Mouse (Mus musculus) E14TG2a.4 (cell line): ENCODE results near the gene Ssh1.

Experiments
- H3K27me3 ChIP-seq: 2 replicates; pipeline ENCODE4 v1.6.1; 2014; ENCODE audit warnings: low read length, control low read depth; ENCODE audit not compliant: insufficient read depth
- H3K36me3 ChIP-seq: 2 replicates; pipeline ENCODE4 v1.6.1; 2014; ENCODE audit warnings: low read length, control low read depth; ENCODE audit not compliant: insufficient read depth
- H3K4me1 ChIP-seq: replicated peaks from 2 replicates; pipeline ENCODE4 v1.6.1; 2014; ENCODE audit warnings: low read depth, low read length, control low read depth
- H3K4me3 ChIP-seq: replicated peaks from 2 replicates; pipeline ENCODE4 v1.5.1; 2014; ENCODE audit warnings: mild to moderate bottlenecking, low read length
- H3K9me3 ChIP-seq: 2 replicates; pipeline ENCODE4 v1.6.1; 2014; ENCODE audit warnings: low read length, control low read depth
- CTCF ChIP-seq: conservative IDR thresholded peaks from 2 replicates; pipeline ENCODE4 v1.5.1; 2014; ENCODE audit warnings: low read length
- NANOG ChIP-seq: IDR thresholded peaks from 2 replicates; pipeline ENCODE4 v1.6.1; 2014; ENCODE audit warnings: borderline replicate concordance, low read length, mixed read lengths
- POU5F1 ChIP-seq: IDR thresholded peaks from 2 replicates; pipeline ENCODE4 v1.6.1; 2014; ENCODE audit warnings: low read length, borderline replicate concordance

Gene Ssh1

GRCm38 (mm10) chr5:113933889-113934288 lies 59.8 kb downstream of the Ssh1 start:
- Histone ChIP-seq H3K36me3 (no peaks in the 10 kb centered on the region), H3K4me1 (peaks cover 66% of the 10 kb centered on the region), H3K27me3 (no peaks in the 10 kb centered on the region), H3K4me3 (no peak overlapping the region), H3K9me3 (no peaks in the 10 kb centered on the region)
- TF ChIP-seq CTCF (no peak), POU5F1 (no peak), NANOG (no peak)

GRCm38 (mm10) chr5:113933480-113933879 lies 60.2 kb downstream of the Ssh1 start:
- Histone ChIP-seq H3K4me1 (peaks cover 64% of the 10 kb centered on the region), H3K9me3 (no peaks in the 10 kb centered on the region), H3K4me3 (no peak overlapping the region), H3K36me3 (no peaks in the 10 kb centered on the region), H3K27me3 (no peaks in the 10 kb centered on the region)
- no peak for TF ChIP-seq NANOG
- TF ChIP-seq CTCF = 0 out of 2 replicates have a peak, but pooled peaks have one; percentile 4
- TF ChIP-seq POU5F1 = no peak

- H3K4me3 ChIP-seq = no peak overlapping the region
- H3K36me3 ChIP-seq = no peaks in the 10 kb centered on the region
- H3K27me3 ChIP-seq = no peaks in the 10 kb centered on the region
- TF ChIP-seq NANOG = no peak
- TF ChIP-seq POU5F1 = no peak
- peaks cover 9% of the 10 kb centered on the region for H3K9me3 ChIP-seq
- peaks cover 52% of the 10 kb centered on the region for H3K4me1 ChIP-seq
These were observed 61.4 kb downstream of the Ssh1 start for GRCm38 (mm10) chr5:113932310-113932709.

- H3K27me3 ChIP-seq = no peaks in the 10 kb centered on the region
- no peaks in the 10 kb centered on the region for H3K36me3 ChIP-seq
- TF ChIP-seq POU5F1 (no peak), CTCF (no peak), NANOG (no peak)
- H3K4me3 ChIP-seq = peak overlapping the region; percentile 64
- peaks cover 9% of the 10 kb centered on the region for H3K9me3 ChIP-seq
- H3K4me1 ChIP-seq = peaks cover 49% of the 10 kb centered on the region
These were observed 62.8 kb downstream of the Ssh1 start for GRCm38 (mm10) chr5:113930648-113931609.

- Histone ChIP-seq H3K4me1 (peaks cover 55% of the 10 kb centered on the region), H3K4me3 (no peak overlapping the region; the same call in 1 of the 2 replicates), H3K27me3 (no peaks in the 10 kb centered on the region), H3K36me3 (no peaks in the 10 kb centered on the region), H3K9me3 (peaks cover 9% of the 10 kb centered on the region)
- no peak for TF ChIP-seq CTCF
- no peak for TF ChIP-seq POU5F1
- no peak for TF ChIP-seq NANOG
These were observed 63.6 kb downstream of the Ssh1 start for GRCm38 (mm10) chr5:113929950-113930647.

- H3K36me3 ChIP-seq = no peaks in the 10 kb centered on the region
- no peaks in the 10 kb centered on the region for H3K27me3 ChIP-seq
- peaks cover 51% of the 10 kb centered on the region for H3K4me1 ChIP-seq
- TF ChIP-seq CTCF (no peak), NANOG (no peak), POU5F1 (no peak)
- H3K4me3 ChIP-seq = no peak overlapping the region; the same call in 1 of the 2 replicates
- H3K9me3 ChIP-seq = peaks cover 9% of the 10 kb centered on the region
These were observed 64.2 kb downstream of the Ssh1 start for GRCm38 (mm10) chr5:113929526-113929925.

GRCm38 (mm10) chr5:113924608-113925007 lies 69.1 kb downstream of the Ssh1 start:
- TF ChIP-seq CTCF (no peak), POU5F1 (no peak), NANOG (no peak)

More at GRCm38 (mm10) chr5:113924608-113925007, 69.1 kb downstream of the Ssh1 start:
- no peak overlapping the region for H3K4me3 ChIP-seq
- H3K27me3 ChIP-seq = no peaks in the 10 kb centered on the region
- peaks cover 22% of the 10 kb centered on the region for H3K4me1 ChIP-seq
- H3K9me3 ChIP-seq = peaks cover 9% of the 10 kb centered on the region
- no peaks in the 10 kb centered on the region for H3K36me3 ChIP-seq
